Mouse (Mus musculus) kidney, adult 2 months (tissue): Measurements from ENCODE around the gene Gria1.

ENCODE experiments used
- CTCF ChIP-seq: fragments of 200-500 bp; conservative IDR thresholded peaks from 2 replicates; pipeline ENCODE4 v1.5.1; 2011; ENCODE audit warnings: low read depth, mild to moderate bottlenecking, control low read depth, low read length, moderate library complexity, mixed read lengths; ENCODE audit not compliant: insufficient read depth, insufficient read length
- POLR2A ChIP-seq: fragments of 200-500 bp; IDR thresholded peaks from one replicate; pipeline ENCODE4 v1.6.1; 2011; ENCODE audit warnings: low read depth, low read length, control low read depth

DNA sequence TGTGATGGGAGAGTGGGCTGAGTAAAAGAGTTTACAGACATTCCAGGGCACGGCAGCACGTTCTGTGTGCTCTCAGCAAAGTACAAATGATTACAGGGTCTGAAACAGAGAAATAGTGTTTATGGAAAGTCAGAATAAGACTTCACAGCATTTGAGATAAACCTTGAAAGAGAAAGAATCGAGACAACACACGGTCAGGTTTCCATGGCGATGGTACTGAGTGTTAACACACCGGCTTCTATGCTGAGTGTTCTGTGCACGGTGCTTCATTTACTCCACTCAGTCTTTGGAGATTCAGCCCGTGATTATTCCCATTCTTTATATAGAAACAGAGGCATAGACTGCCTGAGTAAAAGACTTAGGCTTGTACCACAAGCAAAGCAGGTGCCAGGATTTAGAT lies 143.8 kb downstream of the Gria1 start:
- no peak for TF ChIP-seq POLR2A
- no peak for TF ChIP-seq CTCF
